Mouse (Mus musculus): ENCODE data around the gene Npas3.
"Not testable (repeated sequence)": the region's sequence is repeated elsewhere in the genome, so short reads cannot be mapped to it uniquely, and the experiment has no call there.

Npas3 gene

DNA sequence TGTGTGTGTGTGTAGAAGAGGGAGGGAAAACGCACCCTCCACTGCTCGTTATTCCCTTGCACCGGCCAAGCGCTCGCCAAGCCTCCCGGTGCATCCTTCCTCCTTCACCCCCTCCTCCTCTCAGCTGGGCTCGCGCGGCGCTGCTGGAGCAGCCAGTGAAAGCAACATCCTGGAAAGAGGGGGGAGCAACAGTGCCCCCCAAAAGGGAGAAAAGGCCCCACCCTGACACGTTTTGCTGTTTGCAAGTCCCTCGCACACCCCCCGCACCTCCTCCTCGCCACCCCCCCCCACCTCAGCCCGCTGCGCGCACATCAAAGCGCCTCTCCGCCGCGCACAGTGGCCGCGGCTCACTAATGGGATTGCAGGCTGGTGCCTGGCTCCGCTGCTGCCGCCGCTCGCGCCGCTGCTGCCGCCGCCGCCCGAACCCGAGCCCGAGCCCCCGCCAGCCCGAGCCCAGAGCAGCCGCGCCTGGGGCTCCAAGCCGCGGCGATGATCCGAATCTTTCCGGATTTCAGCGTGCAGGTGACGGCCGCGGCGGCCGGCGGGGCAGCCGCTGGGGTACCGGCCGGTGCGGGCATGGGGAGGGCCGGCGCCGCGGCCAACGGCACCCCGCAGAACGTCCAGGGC is at the start of gene Npas3:
Gene Npas3, plus strand, starts transcription at position 577 of the 627 bp plus-strand sequence.
- DNase-seq: peak; percentile 62 to 71

DNA sequence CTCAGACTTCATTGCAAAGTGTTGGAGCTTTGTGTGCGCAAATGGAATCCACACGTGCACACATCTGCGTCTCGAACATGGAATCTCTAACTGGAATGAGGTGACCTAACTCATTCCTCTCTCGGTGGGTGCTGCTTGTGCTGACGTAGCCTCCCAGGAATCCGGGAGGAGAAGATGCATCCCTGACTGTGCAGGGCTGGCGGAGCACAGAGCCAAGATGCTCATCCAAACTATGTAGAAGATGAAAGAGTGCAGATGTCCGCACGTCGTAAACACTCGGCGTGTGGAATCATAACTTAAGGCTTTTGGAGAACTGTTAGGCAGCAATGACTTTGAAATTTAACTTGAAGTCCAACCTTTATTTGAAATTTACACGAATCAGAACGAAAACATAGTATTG is 31.3 kb upstream of the Npas3 start:
- DNase-seq: no peak

DNA sequence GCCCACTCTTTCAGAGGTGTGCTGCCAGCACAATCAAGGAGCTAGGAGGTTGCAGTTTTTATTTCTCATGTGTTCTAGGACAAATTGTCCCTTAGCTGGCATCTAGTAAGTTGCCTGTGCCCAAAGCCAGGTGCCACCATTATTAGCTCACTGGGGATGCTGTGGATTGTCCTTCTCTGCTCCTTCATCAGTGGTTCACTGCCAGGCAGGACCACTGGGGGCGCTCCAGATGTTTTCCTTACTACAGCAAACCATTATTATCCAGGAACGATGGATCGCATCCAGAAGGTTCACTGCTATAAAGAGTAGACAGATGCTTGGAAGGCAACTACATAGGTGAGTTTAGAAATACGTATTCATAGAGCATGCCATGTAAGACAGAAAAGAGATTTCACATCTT is 25.7 kb upstream of the Npas3 start:
- DNase-seq: peak; percentile 23 to 25

DNA sequence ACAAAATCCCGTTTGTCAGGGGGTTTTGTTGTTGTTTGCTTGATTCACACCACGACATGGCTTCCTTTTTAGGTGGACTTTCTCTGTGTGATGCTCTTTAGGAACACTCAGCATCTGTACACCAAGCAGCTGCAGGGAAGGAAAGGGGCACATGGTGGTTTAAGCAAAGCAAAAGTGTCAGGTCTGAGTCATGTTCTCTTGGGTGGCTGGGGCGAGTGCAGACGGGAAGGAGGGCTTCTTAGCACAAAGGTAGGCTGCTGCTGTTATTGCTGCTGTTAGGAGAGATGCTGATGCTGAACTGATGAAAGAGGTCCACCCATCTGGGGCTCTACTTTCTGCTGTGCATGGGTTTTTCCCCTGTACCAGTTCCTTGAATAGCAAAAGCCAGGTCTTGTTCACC is 21.1 kb upstream of the Npas3 start:
- DNase-seq: no peak

DNA sequence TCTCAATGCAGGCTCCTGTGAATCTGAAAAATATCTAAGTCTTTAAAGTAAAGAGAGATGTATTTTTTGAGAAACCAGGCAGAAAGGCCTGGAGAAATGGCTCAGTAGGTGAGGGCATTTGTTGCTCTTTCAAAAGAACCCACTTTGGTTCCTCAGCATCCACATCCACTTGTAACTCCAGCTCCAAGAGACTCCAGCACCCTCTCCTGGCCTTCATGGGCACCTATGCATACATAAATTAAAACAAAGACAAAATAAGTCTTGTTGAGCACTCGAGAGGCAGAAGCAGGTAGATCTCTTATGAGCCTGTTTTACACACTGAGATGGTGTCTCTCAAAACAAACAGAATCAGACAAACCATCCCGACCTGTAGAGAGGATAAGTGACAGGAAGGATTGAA is 19.1 kb upstream of the Npas3 start:
- no peak for DNase-seq

DNA sequence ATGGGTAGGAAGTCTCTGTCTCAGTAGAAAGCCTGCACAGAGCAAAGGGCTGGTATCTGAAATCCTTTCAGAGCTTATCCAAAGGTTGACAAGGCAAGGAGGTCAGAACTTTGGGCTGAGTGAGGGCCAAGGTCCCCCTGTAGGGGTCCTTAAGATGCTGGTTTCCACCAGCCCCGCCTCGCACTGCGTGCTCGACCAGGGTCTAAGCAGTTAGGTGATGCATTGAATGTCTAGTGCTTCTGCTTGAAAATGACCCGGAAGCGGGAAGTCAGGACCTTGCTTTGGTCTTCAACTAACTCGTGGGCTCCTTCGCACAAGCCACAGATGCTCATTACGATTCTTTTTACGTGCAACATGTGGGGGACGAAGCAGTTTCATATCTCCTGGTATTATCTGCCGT is 2.3 kb upstream of the Npas3 start:
- DNase-seq: no peak

DNA sequence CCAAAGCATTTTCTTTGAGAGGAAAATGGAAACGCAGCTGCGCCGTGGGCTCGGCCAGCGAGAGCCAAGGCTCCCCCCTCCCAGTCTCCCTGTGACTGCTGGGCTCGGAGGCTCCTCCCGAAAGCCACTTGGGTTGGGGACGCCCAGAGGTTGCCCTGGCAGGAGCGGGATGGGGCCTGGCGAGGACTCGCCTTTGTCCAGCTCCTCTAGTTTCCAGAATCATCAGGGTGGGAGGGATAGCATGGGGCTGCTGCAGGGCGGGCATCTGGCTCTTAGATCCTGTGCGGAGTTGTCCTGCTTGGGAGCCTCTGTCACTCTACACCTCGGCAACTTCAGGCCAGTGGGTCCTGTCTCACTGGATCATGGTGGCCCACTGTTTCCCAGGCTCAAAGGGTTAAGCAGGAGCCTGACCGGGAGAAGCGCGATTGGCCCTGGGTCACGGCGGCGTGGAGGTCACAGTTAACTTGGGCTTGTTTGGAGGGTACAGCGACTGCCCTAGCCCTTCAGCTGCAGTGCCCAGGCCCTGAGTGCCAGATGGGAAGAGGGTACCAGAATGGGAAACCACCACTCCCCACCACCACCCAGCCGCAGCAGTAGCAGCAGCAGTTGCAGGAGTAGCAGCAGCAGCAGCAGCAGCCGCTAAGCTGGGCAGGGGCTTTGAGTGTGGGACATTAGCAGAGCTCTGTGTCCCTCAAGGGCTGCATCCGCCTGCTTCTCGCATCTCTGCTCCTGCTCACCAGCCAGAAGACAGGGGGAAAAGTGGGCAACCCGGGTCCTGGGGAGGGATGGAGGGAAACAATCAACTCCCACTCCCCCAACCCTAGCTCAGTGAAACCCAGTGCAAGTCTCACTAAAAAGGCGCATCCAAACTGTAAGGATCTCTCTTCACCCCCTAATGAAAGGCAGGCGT is 1.6 kb upstream of the Npas3 start:
- peak; percentile 43 to 60 for DNase-seq

DNA sequence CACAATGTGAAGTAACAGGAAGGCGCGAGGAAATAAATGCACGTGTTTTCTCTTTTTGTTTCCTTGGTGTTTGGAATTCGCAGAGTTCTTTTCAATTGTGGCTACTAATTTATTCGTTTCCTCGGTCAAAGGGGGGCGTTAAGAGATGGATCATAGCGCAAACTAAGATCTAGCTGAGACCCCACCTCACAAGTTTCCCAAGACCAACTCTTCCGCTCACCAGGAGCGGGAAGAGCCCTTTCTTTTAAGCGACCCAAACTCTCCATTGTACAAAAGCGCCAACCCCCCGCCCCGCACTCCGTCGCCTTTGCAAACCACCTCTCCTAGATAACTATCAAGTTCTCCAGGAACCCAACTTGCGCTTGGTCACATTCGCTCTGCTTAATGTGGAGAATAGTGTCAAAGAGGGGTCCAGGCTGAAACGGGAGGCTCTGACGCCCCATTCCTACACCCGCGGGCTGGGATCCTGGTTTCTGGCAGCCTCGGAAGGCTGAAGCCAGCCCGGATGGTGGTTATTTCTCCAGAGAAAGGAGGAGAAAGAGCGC is 914 bp upstream of the Npas3 start:
- DNase-seq: no peak

DNA sequence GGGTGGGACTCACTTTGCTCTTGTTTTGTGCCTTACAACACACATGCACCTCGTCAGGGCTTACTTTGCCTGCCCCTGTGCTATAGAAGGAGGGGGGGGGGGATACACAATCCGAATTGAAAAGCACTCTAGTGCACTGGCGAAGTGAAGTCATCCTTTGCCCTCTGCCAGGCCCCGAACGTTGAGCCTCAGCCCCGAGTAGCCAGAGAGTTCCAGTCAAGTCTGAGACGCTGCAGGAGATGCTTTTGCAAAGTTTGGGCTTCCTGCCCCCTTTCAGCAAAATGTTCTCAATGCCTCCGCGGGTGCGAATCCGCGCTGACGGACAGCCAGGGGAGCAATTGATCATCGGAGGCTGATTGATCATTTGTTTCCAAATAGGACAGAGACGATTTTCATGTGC is 319 bp downstream of the Npas3 start:
- DNase-seq: peak; percentile 22 to 32

DNA sequence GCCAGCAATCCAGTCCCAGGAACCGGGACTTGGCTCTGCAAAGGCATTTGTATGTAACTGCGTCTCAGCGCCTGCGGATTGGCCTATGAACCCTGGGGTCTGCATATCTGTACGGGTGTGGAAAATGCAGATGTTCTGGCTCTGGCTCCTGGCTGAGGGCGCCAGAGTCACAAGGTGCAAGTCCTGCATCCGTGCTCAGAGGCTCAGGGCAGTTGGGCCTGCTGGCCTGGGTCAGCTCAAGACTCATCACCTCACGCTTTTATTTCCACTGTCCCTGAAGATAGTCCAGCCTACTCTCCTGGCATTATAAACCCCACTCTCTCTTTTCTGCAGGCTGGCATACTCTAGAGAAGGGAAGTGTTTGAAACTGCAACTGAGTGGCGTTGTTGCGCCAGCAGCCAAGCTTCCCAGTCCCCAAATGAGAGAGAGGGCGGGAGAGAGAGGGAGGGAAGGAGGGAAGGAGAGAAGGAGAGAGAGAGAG is 3.3 kb downstream of the Npas3 start:
- DNase-seq: peak; percentile 39 to 45

DNA sequence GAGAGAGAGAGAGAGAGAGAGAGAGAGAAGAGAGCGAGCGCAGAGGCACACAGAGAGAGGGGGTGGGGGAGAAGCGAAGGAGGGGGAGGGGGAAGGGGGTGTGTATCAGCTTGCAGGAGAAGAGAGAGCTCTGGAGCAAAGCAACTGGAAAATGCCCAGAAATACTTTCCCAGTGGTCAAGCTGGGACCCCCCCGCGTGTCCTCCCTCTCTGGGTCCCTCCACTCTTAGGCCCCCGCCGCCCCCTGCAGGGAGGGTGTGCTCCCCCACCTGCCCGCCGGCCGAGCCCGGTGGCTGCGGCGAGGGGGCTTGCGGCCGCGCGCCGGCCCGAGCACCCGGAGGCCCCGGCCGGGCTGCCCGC is 3.7 kb downstream of the Npas3 start:
- DNase-seq: peak; percentile 68 to 70

DNA sequence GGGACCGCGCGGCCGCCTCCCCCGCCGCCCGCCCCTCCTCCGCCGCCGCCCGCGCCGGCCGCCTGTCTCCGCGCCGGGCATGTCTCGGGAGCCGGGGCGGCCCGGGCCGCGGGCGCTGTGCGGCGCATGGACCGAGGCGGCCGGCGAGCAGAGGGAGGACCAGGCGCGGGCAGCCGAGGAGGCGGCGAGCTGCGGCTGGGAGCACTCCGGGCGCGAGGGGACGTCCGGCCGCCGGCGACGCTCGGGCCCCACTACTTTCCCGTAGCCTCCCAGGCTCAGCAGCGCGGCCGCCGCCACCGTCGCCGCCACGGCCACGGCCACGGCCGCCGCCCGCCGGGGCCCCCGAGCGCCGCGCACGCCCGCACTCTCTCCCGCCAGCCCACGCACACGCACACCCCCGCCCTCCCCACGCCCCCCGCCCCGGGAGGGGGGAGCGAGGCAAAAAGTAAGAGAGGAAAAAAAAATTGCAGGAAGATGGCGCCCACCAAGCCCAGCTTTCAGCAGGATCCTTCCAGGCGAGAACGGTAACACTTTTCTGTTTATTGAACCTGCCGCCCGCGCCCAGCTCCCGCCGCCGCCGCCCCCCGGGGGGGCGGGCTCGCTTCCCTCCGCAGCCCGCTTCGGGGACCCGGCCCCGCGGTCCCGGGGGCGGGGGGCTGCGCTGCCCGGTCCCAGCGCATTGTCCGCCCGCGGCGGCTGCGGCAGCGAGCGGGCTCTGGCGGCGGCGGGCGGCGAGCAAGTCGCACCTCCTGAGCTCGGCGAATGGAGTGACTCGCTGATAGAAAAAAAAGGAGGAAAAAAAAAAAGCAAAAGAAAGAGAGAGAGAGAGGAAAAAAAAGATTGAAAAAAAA is 4.3 kb downstream of the Npas3 start:
- peak; percentile 72 to 73 for DNase-seq

DNA sequence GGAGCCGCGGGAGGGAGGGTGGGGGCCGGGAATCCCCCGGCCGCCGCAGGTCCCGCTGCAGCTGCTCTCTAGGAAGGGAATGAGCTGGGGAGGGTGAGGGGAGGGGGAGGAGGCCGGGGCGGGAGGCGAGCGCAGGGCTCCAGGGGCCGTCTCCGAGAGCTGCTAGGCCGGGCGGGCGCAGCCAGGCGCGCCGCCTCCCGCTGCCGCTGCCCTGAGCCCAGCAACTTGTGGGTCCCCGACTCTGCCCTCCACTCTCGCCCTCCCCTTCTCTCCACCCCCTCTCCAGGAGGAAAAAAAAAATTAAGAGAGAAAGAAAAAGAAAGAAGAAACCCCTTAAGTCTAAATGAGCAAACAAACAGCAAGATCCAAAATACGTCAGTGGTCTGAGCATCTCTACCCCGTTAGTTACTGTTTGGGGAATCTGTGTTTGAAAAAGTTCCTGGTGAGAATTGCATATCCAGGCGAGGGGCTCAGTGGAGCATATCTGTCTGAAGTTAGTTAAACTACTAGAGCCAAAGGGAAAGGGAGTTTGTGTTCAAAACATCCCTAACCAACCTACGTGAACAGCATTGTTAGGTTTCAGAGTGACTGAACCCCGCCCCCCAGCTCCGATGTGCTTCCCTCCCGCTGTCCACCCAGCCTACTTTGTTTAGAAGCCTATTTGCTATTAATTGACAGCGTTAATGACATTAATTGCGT is 5.1 kb downstream of the Npas3 start:
- peak; percentile 46 to 69 for DNase-seq

DNA sequence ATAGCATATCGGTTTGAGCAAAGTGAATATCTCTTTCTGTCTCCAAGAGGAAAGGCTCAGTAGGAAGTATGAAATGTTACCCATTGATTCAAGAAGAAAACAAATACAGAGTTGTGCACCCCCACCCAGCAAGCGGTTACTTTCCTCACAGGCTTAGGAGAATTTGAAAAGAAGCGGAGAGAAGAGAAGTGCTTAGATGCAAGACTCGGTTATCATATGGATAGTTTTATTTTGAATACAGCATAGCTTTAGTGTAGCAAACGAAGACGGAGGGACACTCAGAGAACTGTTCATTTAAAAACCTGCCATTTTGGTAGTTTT is 5.6 kb downstream of the Npas3 start:
- no peak for DNase-seq

DNA sequence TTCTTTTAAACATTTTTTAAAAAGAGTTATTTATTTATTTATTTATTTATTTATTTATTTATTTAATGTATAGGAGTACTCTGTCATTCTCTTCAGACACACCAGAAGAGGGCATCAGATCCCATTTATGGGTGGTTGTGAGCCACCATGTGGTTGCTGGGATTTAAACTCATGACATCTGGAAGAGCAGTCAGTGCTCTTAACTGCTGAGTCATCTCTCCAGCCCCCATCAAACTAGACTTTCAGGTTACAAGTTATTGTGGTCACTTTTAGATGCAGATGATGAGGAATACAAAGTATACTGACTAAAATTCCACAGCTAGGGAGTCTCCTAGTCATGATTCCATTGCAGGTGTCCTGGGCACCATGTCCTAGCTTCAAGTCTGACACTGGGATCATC is 26.0 kb downstream of the Npas3 start:
- not testable (repeated sequence) for DNase-seq

DNA sequence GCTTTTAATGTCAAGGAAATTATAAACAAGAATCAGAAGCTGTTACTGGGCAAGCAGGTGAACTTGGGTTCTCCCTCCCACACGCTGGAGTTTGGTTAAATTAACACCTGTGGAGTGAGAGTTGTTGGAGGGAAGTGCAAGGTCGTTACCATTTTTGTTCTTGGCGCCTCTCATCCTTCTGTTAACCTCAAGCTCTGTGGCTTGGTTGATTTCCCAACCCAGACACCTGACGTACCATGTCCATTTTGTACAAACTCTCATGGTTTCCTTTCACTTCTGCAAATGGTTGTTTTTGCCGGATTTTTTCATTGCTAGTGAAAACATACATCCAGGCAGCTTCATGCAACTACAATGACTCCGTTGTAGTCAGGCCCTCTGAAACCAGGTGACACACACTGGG is 28.9 kb downstream of the Npas3 start:
- DNase-seq: no peak

DNA sequence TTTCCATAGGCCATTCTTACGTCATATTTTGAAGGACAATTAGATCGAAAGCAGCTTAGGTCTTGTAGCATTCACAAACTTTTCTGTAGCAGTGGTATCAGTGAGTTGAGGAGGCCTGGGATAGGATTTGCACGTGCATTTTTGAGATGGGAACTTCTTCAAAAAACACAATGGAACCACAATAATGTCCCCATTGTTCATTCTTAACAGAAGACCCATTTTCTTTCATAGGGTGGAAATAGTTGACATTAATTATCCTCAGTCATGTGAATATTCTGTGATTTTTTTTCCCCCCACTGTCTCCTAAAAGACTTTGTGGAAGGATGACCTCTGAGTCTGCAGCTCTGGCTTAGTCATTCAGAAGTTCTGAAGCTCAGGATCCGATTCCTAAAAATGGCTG is 41.9 kb downstream of the Npas3 start:
- no peak for DNase-seq

DNA sequence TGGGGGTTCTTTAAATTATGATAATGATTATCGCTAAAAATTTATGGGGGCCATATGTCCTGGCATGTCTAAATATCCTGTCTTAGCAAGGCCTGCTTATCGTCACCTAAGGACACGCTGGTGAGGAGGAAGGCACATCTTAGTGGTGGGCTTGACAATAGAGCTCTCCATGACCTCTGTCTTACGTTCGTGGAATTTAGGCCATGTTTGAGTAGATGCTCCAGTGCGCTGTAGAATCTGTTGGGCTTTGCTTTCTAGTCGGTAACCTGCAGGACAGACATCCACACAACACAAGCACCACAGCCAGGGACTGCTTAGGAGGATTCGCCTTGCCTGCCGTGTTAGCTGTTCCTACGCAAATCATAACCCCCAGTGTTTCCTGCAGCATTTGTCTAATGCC is 42.4 kb downstream of the Npas3 start:
- DNase-seq: no peak

DNA sequence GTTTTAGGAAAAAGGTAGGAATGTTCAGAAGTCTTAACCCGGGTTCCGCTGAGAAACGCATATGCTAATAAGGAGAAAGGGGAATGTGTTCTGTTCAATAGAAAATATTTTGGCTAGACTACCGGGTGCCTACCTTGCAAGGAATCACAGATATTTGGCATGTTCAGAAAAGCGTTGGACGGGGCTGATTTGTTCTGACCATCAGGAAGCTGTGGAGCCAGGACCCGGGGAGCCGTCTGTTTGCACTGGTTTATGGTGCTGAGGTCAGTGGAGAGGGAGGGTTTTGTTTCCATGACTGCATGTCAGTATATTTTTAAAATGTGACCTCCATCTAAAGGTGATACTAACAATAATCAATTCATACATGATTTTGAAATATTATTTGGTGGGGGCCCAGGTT is 43.5 kb downstream of the Npas3 start:
- peak; percentile 48 to 49 for DNase-seq

DNA sequence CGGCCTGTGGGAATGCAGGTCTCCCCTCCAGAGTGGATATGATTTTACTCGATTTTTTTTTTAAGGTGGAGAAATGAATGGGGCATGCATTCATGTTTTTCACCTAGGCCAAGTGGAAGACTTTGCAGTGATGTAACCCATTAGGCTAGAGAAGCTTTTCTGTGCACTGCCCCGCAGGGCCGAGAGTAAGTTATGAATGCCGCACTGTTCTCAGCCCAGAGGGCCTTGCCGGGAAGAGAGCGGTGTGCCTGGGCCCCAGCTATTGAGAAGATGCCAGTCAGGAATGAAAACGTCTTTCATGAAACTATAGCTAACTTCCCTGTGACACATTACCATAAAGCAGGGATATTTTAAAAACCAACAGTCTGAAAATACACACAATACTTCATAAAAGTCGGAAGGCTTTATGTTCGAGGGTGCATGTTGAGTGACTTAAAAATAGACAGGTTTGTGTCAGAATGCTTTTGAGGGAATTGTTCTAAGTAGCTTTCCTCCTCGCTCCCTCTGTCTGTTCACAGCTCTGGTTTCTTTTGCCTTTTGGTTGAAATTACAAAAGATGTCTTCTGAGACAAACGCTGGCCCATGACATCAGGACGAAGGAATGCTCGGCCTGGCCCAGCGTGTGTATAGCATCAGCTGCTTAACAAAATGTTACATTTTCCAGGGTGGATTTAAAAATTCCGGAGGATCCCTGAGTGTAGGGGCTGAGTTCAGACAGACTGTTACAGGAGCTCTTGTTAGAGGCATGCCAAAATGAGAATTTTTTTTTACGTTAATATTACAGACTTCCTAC is 44.2 kb downstream of the Npas3 start:
- peak; percentile 16 to 37 for DNase-seq

DNA sequence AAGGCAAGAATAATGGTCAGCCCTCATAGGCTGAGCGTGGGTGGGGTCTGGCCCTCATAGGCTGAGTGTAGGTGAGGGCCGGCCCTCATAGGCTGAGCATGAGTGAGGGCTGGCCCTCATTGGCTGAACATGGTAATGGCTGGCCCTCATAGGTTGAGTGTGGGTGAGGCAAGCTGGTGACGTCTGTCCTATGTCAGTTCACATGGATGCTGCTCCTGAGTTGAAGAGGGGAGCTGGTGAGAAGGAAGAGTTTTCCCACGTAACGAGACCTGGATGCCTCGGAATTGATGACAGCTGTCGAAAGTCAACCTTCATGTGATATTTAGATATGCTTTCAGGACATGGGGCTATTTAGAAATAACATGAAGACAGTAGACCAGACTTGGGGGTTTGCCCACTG is 45.5 kb downstream of the Npas3 start:
- no peak for DNase-seq

DNA sequence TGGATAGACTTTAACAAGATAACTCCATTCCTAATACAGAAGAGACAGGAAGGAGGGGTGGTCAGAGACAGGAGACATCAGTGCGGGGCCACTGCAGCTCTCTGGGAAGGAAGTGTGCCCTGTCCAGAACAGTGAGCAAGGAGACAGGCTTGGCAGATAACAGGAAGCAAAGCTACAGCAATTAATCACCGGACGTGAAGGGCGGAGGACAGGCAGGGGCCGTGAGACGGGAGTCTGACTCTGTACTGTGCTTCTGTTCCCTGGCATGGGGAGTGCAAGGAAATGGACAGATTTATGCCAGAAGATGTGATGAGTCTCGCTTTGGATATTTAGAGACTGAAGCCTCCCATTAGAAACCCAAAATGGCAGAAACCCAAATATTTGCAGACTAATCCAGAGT is 47.3 kb downstream of the Npas3 start:
- DNase-seq: no peak
